Mouse (Mus musculus) urinary bladder, postnatal 14 days (tissue): Measurements from ENCODE around the gene Cux2.

Experiments used
- DNase-seq: peaks from one replicate; pipeline ENCODE4 v3.0.0; 2021; ENCODE audit warnings: low spot score

Cux2 gene

DNA sequence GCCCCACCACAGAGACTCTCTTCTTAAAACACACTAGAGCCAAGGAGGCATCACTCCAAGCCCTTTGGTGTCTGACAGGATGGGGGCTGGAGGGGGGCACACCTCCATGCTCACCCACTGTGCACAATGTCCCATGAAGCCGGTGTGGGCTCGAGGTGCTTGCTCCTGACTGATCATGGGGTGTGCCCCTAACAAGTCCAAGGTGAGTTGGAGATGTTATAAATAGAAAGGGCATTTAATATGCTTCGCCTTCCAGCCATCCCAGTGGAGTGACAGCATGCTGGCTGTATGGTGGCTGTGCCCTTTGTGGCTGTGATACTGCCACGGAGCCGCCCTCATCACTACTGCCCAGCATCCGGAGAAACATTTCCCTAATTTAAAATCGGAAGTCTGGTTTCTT is 87.5 kb downstream of the Cux2 start:
- DNase-seq = no peak

DNA sequence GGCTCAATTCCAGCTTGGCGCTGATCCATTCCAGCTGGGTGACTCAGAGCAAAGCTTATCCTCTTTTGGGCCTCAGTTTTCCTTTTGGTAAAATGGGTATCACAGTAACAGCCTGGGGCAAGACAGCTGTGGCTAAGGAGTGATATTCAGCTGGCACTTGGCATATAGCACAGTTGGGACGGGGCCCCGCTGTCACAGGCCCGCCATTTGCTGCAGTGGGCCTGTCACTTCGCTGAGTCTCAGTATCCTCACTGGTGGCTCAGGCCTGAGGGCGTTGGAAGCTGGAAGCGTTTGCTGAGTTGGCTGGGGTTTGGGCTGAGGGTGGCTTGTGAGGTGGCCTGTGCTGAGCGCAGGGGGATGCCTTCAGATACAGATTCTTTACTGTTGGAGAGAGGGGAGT is 88.6 kb downstream of the Cux2 start:
- no peak for DNase-seq

DNA sequence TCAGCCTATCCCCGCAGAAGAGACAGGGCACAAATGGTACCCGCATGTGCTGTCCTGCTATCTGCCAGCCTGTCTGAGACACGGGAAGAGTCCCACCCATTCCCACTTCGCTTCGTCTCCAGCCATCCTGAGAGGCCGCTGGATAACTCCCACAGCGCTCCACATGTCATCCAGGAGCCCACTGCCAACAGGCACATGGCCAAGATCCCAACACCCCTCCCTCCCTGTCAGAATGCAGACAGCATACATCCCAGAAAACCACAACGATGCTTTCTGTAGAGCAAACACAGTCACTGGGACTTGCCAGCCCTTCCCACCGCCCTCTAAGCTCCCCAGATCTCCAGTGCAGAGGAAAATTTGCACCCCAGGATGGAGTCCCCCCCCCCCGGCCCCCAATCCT is 90.2 kb downstream of the Cux2 start:
- no peak for DNase-seq

DNA sequence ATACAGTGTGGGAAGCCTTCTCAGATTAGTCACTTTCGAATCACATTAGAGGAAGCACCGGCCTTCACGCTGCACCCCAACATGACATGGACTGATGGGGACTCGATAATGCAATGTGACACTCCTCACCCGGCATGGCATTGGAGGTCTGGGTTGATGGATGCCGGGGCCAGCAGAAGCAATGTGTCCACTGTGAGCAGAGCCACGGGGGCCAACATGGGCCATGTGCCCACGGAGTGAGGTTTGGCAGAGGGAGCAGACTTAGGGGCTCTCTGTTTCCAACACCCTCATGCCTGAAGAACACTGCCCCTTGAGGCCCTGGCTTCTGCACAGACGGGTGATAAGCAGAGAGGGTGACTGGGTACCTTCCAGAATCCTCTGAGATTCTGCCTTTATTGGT is 91.4 kb downstream of the Cux2 start:
- DNase-seq = no peak

DNA sequence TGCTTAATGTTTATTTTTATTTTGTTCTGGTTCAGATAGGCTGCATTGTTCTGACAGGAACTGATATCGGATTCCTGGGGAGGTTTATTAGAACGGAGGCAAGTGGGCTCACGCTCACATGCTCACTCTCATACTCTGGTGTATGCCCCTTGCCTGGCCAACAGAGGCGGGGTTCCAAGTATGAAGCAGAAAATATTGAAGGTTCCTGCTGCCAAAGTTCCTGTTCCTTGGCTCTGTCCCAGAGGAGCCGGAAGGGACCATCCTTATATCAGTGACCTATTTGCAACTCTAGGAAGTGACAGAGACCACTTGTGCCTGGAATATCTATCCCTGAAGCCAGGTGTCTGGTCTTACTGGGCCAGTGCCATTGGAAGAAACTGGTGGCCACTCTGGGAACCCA is 94.1 kb downstream of the Cux2 start:
- no peak for DNase-seq

DNA sequence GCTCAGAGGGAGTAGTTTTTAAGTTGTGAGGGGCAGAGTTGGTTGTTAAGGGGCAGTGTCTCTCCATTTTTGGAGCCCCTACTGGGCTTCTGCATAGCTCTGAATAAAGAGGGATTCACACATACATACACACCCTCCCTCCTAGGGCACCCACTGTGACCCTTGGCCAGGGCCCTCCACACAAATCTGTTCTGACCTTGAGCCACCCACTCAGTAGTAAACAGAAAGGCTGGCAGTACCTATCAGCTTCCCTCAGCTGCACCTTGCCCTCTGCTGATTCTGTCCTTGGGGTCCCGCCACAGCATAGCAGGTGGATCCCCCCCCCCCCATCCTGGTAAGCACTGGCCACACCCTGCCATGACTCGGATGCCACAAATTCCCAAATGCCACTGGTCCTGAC is 99.7 kb downstream of the Cux2 start:
- no peak for DNase-seq

DNA sequence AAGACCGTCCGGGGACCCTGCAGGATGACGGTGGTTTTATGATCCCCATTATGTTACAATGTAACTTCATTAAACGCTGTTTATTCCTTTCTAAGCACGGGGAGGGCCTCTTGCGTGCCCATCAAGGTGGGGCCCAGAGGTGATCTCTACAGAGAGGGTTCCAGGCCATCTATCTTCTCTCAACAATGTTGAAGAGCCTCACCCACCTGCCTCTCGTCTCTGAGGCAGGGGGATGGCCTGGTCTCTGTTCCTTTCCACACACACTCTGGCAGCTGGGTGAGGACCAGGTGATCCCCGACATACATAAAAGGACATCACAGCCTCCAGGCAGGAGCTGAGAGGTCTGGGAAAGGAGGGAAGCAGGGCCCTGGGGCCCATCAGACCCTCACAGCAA is 100.9 kb downstream of the Cux2 start:
- DNase-seq = no peak

DNA sequence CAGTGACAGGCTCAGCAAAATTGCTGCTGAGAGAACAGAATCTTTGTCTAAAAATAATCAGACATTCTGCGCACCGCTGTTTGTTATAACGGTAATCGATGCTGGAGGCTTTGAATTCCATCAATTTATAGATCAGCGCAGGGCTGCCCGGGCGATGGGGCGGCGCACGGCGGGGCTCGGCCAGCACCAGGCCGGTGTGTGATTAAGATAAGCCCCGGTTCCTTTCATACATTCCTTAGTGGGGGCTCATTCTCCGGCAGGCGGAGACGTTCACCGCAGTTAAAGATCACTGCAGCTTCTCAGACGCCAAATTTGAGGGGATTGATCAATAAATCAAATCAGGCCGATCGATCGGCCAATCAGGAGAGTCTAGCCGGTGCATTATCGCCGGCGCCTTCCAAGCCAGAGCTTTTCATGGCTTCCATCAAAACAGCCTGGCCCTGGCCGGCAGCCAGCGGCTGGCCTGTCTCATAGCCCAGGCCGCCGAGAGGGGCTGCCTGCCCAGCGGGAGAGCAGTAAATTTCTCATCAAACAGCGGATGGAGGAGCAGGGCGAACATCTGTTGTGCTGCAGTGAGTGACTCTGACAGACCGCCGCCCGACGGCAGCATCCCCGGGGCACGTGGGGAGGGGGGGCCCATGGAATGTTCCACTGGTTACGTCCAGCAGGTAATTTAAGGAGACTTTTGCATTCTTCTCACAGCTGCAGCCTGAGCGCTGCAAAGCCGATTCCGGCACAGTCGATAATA is 101.4 kb downstream of the Cux2 start:
- DNase-seq = peak; percentile 35

DNA sequence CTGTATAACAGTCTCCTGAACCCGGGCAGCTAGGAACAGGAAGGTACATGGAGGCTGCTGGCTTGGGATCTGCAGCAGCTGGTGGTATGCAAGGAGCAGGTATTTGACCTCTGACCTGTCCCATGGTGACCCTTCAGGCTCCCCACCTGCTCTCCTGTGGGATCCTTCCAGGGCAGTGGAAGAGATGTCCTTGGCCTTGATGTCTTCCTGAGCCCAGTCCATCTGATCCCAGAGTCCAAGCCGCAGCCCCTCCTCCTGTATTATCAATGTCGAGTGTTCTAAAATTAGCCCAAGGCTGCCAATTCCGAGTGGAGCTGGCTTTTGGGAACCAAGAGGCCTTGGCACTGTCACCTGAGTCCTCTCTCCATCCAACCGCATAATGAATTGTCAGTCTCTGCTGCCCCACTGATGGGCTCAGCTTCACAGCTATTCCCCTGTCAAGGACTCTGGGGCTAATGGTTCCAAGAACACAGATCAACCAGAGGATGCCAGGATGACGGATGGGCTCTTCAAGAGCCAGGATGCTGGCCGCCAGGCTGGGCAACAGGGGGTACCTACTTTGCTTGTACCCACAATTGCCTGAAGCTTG is 103.2 kb downstream of the Cux2 start:
- DNase-seq = no peak

DNA sequence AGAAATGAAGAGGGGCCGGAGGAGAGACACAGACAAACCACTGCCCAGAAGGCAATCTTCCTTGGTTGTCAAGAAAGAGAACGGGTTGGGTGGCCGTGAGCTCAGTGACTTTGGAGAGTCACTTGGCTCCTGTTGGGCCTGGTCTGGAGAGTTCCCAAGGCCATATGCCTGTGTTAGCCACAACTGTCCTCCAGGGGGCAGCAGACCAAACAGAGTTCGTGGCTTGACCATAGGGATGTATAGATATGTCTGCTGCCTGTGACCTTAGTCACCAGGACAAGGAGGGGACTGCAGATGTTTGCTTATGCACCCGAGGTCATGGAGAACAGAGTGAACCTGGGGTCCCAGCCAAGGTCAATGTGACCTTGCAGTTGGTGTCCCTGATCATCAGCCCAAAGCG is 104.1 kb downstream of the Cux2 start:
- peak; percentile 62 for DNase-seq

DNA sequence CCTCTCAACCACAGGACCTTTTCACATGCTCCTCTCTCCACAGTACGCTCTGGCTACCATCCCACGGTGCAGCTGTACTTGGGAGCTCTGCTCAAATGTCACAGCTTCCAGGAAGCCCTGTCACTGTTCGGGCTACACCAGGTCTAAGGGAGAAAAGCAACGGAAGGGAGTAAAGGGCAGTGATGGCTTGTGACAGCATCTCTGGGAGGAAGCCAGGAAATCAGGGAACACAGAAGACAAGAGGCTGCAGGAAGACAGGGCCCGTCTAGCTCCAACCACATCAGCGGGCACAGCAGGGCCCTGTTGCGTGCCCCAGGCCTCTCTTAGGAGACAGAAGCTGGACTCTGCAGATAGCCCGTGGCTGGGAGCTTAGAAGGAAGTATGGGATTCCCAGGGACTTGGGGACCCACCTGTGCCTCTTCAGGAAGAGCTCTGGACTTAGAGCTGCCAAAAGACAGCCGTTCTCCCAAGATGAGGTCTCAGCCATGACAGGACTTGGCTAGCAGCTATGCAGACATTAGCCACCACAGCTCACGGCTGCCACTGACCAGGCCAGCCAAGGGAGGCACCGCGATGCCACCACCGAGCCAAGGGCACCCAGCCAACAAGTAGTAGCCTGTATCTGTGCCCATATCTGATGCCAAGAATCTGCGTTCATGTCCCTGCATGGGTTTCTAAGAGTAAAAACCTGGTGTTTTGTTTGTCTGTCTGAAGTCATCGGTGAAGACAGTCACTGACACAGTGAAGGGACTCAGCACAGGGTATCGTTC is 105.7 kb downstream of the Cux2 start:
- DNase-seq = no peak

DNA sequence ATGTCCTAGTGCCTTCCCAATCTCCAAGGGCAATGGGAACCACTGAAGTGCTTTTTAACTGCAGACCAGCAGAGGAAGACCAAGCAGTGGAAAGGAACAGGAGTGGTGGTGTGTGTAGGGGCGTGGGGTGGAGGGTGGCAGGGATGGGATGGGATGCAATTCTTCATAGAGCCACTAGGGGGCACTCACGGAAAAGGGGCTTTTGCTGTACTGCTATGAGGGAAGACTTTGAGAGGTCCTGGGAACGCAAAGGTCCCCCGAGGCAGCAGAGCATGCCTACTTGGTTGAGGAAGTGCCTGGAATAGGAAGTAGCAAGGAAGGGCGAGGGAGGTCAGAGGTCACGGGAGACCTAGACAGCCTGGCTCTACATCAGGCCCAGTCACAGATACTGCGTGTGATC is 106.4 kb downstream of the Cux2 start:
- no peak for DNase-seq

DNA sequence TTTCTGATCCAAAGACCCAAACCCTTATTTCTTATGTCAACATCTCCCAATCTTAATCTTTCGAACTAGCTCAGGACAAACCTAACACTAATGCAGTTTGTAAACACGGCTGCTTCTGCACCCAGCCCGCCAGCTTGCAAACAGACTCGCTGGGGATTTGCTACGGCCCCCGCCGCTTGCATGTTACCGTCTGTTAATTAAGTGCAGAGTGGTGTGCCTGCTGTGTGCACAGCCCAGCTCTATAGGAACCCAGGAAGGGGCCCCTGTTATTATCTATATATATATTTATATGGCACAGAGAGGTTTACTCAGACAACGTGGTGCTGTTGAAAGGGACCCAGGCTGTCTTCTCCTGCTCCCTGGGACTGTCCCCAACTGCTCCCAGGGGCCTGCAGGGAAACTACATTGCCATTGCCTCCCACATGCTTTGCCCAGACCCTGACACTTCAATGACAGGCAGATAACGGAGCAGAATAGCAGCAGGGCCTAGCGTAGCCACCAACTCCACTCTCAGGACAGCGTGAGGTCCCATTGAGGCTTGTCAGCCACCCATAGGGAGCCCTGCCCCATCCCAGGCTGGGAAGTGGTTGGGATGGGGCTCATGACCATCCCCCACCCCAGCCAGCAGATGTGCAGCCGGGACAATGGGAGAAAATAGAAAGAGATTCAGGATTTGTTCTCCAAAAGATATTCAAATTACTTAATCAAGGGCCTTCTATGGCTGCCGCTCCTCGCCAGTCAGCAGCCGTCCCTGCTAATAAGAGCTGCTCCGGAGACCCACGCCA is 111.6 kb downstream of the Cux2 start:
- DNase-seq = no peak

DNA sequence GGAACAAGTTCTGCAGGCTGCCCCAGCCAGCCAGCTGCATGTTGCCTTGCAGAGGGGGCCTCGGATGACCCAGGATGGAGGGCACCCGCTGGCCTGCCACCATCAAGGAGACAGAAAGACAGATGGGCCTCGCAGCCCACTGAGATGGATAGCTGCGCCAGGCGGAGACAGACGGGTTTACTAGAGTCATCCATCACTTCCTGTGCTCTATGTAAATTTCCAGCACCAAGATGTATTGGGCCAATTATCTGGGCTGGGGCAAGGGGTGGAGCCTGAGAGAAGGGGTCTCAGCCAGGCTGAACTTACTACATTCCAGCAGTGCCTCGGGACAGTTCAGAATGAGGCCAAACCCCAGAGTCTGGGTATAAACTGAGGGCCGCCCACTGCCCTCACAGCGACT is 119.6 kb downstream of the Cux2 start:
- no peak for DNase-seq

DNA sequence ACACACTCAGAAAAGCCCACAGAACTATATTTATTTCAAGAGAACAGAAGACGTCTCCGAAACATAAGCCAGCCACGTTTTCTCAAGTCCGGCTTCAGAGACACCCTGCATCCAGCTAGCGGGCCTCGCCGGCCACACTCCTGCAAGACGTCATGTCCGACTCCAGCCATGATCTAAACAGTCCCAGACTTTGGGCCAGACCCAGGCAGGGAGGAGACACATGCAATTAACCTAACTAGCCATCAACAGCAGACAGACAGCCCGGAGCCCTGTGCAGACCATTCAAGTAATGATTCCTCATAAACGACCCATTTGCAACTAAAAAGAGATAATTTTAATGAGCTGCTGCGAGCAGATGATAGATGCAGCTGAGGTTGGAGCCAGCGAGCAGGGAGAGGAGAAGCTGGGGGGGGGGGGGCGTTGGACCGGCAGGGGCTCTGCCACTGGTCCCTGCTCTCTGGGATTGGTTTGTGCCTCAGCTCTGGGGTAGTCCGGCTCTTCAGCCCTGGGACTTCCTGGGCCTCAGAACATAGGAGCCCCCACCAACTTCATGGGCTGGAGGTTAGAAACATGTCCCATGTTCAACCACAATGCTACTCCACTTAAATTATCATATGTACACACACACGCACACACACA is 121.4 kb downstream of the Cux2 start:
- DNase-seq = no peak

DNA sequence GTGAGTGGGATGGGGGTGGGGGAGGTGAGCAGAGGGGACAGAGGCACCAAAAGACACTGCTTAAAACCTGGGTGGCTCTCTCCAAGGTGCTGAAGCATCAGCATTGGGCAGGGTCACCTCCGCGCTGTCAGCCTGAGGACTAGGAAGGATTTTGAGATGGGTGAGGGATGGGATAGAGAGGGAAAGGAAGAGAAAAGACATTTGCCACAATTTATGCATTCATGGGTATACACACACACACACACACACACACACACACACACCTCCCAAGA is 123.4 kb downstream of the Cux2 start:
- peak; percentile 15 for DNase-seq

DNA sequence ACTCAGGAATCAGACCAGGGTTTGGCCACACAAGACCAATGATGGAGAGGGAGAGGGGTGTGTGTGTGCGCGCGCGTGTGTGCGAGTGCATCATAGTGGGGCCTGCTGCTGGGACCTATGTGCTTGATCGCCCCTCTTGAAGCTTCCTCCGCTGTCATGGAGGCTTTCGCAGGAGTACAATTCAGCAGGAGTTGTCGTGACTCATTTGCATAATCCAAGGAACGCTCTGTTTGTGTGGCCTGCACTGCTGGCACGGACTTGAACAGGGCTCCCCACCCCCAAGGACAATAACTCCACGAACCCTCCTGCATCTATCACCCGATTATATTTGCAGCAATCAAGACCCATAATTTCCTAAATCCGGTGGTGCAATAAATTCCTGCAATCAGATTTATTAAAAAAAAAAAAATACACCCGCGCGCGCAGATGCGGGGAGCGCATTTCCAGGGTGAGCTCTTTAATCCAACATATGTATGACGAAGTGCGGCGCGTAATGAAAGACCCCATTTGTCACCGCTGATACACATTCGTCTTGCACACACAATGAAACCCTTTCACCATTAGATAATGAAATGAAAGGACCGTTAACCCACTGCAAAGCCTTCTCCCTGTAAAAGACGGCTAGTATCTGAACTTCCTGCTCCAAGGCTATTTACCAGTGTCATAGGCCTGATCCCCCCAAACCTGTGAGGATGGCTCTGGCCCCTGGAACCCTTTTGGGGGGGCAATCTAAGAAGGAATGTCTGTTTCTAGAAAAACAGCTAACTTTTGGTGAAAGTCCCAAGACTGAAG is 124.0 kb downstream of the Cux2 start:
- DNase-seq = no peak

DNA sequence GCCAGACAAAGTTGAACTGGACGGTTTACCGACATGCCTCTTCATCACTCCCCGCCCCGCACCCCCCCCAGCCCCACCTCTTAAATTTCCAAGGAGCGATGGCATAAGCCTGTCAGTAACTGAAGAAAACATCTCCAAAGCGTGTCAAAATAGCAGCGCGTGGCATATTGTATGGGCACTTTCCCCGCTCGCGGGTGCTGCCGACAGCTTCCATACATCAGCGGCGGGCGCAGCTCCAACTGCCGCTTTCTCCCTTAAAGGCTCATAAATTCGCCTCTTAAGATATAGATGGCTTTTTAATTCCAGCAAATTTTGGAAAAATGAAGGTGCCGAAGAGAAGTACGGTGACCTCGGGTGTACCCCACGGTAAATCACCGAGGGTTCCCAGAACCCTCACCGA is 124.6 kb downstream of the Cux2 start:
- DNase-seq = no peak

DNA sequence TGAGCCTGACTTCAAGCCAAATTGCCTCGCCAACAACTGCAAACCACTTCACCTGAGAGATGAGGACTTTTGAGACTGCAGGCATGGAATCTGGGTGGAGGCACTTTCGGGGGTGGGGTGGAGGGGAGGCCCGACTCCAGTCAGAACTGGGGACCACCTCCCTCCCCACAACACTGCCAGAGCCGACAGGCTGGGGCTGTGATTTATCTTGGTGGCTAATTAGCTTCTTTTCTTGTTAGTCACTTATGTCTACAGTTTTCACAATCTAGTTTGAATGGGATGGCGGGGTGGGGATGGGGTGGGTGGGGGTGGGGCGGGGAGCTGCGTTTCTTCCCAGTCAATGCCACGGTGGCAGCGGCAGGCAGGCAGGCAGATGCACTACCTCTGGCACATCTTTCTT is 125.5 kb downstream of the Cux2 start:
- DNase-seq = no peak

DNA sequence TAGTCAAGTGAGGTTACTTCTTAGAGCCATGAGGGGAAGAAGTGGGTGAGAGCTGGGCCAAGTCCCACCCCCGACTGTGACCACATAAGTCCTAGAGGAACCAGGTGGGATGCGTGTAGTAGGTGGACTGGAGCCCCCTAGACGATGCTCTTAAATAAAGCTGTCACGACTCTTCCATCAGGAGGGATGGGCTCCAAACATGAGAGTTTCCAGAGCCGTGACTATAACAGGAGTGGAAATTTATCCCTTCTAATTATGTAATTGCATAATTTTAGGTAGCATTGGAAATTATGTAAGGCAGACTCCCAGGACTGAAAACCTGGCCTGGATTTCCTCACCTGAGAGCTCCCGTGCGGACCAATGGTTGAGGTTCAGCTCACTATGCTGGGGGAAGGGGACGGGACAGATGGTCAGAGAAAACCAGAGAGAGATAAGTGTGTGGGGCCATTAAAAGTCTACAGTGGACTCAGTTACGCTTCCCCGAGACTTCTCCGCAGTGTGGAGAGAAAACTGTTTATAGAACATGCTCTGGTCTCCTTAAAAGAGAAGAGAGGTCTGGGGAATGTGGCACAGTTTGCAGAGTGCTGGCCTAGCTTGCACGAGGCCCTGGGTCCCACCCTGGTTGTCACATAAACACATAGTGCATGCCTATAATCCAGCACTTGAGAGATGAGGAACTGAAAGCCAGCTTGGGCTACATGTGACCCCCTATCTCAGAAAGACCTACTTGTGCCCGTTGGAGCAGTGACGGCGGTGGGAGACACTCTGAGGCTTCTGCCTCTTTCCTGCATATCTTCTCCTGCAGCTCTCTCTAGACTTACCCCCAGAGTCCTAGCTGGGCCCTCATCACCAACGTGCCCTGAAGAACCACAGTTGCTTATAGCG is 126.7 kb downstream of the Cux2 start:
- no peak for DNase-seq

DNA sequence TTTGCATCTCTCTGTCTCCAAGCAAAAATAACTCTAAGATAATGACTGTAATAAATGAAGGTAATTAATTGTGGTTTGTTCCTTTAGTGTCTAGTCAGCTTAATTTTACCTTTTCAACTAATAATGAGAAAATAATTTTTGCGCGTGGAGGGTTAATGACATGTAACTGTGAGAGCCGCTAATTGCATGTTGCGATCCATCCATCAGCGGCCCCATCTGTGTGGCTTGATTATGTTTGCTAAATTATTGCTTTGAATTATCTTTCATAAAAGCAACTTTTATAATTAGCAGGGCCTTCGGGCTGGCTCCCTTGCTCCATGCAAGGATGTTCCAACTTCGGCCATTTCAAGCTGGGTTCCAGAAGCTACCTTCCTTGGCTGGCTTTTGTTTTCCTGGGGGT is 130.7 kb downstream of the Cux2 start:
- DNase-seq = no peak
